Mouse (Mus musculus) spleen, postnatal 4 days (tissue): ENCODE results near the gene Epc2.

Experiments used
- DNase-seq, 2 experiments: peaks; one replicate each; pipeline ENCODE4 v3.0.0; 2022; ENCODE audit warnings: low spot score in 2 of 2

Epc2 gene

GRCm38 (mm10) chr2:49570778-49571101 lies 119.5 kb downstream of the Epc2 start:
- DNase-seq, result no peak

GRCm38 (mm10) chr2:49571159-49571920 lies 120.1 kb downstream of the Epc2 start:
- no peak for DNase-seq

DNA sequence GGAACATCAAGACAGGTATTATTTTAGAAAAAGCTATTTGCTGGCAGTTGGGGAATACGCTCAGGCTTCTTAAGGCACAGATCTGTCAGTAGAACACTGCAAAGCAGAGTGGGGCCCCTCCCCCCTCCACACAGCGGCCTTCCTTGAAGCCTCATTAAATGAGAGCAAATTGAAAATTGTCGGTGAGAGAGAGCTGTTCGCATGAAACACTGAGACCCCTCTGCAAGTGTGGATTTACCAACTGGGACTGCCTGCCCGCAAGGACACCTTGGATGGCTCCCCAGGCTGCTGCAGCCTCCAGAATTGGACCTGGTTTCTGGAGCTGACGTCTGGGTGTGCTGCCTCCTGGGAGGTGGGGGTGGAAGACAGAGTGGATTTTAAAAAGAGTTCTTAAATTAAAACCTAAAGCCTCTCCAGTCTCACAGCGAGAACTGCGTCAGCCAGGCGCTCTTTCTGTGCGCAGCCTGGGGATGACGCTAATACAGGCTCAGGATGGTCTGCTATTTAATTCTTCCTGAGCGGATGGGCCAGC lies 120.9 kb downstream of the Epc2 start:
- DNase-seq, result no peak

DNA sequence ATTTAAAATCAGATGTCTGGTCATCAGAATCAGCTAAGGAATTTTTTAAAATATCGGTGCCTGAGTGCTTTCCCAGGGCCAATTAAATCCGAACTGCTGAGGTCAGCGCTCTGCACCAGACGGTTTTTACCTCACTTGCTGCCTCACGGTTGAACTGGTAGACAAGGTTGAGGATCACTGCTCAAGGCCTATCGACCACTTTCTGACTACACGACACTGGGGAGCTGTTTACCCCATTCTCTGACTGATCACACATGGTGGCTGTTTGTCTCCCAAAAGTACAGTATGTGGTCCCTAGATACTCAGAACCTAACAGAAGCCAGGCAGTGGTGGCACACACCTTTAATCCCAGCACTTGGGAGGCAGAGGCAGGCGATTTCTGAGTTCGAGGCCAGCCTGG lies 121.4 kb downstream of the Epc2 start:
- DNase-seq, result no peak

GRCm38 (mm10) chr2:49573282-49573681 lies 122.0 kb downstream of the Epc2 start:
- DNase-seq, result no peak

DNA sequence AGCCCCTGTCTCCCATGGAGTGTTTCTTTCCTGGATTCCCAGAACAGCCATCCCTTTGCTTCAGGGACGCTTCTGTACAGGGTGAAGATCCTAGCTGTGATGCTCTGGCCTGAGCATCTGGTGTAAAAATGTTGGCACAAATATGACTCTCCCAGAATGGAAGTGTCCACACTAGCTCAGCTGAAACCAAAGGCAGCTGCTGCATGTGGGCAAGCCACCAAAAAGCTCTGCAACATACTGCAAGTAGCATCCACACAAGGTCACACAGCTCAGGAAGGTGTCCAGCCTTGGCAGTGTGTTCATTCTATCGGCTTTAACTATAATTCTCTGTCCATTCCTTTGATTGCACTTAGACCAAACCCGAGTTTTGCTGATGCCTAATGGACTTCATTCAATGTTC lies 129.3 kb downstream of the Epc2 start:
- no peak for DNase-seq

DNA sequence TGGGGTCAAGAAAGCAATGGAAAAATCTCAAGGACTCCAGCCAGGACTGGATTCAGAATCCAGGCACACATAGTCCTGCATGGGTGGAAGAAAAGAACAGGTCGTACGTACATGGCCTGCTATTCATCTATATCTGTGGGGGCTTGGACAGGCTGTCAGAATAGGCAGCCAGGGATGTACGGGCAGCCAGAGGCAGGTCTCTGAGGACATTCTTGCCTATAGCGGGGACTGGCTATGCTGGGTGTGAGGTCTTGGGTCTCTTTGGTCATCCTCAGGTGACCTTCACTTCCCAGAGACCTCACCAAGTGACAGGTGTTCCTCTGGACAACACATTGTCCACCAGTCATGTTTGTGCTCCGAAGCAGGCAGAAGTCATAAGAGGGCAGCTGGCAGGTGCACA lies 131.3 kb downstream of the Epc2 start:
- no peak for DNase-seq

- no peak for DNase-seq
Observed at GRCm38 (mm10) chr2:49583311-49583710, 132.0 kb downstream of the Epc2 start.

DNA sequence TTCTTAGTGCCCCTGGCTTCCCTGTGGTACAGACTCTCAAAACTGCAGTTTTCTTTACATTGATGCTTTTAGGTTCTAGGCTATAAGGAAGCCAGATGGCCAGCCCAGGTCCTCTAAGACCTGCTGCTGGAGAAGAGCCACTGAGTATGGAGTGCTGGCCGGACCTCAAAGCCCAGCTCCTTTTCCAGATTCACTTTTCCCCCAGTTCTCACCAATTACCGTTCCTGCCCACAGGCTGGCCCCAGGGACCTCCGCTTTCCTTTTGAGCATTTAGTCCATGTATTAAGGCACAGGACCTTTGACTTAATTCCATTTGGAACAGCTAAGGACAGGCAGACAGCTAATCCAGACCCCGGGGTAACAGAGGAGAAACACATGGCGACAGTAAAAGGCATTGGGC lies 139.2 kb downstream of the Epc2 start:
- DNase-seq, result no peak

DNA sequence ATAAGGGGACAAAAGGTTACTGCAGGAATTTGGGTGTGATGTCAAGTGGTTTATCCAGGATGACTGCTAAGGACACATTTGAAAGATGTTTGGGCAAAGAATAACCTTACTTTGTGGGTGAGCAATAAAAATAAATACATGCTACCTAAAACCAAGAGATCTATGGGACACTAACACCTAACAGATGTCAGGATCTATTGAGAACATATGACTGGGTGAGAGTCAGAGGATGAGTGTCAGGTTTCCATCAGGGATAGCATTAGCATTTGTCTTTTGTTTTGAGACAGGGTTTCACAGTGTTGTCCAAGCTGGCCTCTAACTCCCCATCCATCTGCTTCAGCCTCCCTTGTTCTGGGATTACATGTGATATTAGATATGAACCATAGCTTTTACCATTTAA lies 141.6 kb downstream of the Epc2 start:
- no peak for DNase-seq

DNA sequence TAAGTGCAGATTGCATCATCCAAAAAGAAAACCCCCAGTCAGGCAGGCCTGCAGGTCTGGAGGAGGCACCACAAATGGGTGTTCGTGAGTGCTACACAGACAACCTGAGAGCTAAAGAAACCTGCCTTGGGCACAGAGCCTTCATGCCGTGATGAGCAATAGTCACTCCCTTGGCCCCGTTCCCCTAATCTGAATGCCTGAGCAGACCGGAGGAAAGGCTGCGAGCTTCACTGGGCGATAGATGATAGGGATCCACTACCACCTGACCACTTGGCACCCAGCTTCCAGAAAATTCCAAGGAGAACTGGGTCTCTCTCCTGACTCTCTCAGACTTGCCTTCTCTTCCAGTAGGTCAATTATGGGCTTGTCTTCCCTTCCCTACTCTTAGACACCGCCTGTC lies 143.6 kb downstream of the Epc2 start:
- no peak for DNase-seq

DNA sequence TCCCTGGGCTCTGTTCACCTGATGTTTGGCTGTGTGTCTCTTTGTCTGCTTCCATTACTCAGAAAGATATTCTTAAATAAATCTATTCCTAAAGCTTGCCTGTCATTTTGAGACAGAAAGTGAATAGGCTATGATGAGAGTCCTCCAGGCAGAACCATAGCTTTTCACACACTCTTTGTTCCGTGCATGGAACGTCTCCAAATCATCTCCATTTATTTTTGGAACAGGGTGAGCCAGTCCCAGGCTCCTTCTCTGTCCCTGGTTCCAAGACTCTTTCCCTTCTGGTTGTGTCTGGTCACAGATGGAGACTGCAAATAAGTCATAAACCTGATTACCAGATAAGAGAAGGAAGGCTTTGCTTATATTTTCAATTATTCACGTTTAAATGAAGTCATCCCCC lies 145.0 kb downstream of the Epc2 start:
- no peak for DNase-seq

DNA sequence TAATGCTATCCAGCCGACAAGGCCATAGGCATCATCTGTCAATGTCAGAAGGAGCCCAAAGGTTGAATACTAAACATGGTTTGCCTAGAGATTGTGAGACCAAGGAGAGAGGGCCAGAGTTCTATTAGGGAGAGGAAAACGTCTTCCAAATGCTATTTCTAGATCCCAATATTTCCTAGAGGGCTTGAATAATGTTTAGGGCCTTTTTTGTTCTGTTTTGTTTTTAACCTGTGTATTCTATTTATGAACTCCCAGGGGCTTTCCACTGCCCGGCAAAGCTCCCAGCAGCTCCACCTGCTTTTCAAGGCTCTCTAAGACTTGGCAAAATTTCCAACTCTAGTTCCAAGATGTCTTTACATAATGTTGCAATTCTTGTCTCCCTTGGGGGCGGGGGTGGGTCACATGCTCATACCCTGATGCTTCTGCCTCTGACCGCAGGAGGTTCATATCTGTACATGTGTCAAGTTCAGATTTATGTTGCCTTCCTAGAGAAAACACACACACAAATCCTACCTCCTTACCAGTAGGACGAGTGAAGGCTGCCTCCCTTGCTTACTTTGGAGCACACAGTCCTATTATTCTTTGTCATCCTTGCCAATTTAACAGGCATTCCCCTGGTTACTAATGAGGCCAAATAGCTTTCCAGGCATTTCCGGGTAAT lies 148.9 kb downstream of the Epc2 start:
- DNase-seq, result no peak
